Mouse (Mus musculus) myocyte (in vitro differentiated cells): ENCODE measurements at regions not wholly inside any gene's neighbourhood (a gene's known extent, or its start where the extent isn't known, plus 50 kb on each side); places are given as distances from the start of the nearest gene placed in this dataset.

Source experiments
- H3K27me3 ChIP-seq: one replicate; pipeline ENCODE4 v1.6.1; 2011; ENCODE audit not compliant: control insufficient read depth, insufficient read depth, insufficient read length
- H3K36me3 ChIP-seq: one replicate; pipeline ENCODE4 v1.6.1; 2011; ENCODE audit not compliant: control insufficient read depth, insufficient read depth
- H3K4me2 ChIP-seq: one replicate; pipeline ENCODE4 v1.6.1; 2011; ENCODE audit warnings: low read depth, control low read depth
- H3K4me3 ChIP-seq: one replicate; pipeline ENCODE4 v1.5.1; 2011; ENCODE audit warnings: mild to moderate bottlenecking, control low read depth, moderate library complexity
- H3K79me2 ChIP-seq: one replicate; pipeline ENCODE4 v1.6.1; 2011; ENCODE audit not compliant: control insufficient read depth, insufficient read depth
- H3ac ChIP-seq: one replicate; pipeline ENCODE4 v1.6.1; 2011; ENCODE audit not compliant: control insufficient read depth, insufficient read length
- CEBPB ChIP-seq: IDR thresholded peaks from 2 replicates; pipeline ENCODE4 v1.6.1; 2011; ENCODE audit warnings: mild to moderate bottlenecking, moderate library complexity; ENCODE audit not compliant: poor library complexity, insufficient read depth, severe bottlenecking
- E2F4 ChIP-seq: IDR thresholded peaks from one replicate; pipeline ENCODE4 v1.6.1; 2011; ENCODE audit warnings: mild to moderate bottlenecking, control low read depth, moderate library complexity; ENCODE audit not compliant: insufficient read depth
- MAX ChIP-seq: IDR thresholded peaks from one replicate; pipeline ENCODE4 v1.6.1; 2011; ENCODE audit warnings: low read depth, mild to moderate bottlenecking, control low read depth
- MYOD1 ChIP-seq, 3 experiments: IDR thresholded peaks; one replicate each; pipeline ENCODE4 v1.6.1; 2011; ENCODE audit warnings: control low read depth in 2 of 3, low read depth in 2 of 3, mild to moderate bottlenecking in 2 of 3, moderate library complexity in 1 of 3; ENCODE audit not compliant: insufficient read length in 2 of 3, control insufficient read depth in 1 of 3
- MYOG ChIP-seq, 3 experiments: IDR thresholded peaks; one replicate each; pipeline ENCODE4 v1.6.1; 2011; ENCODE audit warnings: control low read depth in 2 of 3, low read depth in 2 of 3, mild to moderate bottlenecking in 2 of 3; ENCODE audit not compliant: insufficient read length in 2 of 3, control insufficient read depth in 1 of 3, insufficient read depth in 1 of 3
- POLR2A ChIP-seq: IDR thresholded peaks from one replicate; pipeline ENCODE4 v1.6.1; 2011; ENCODE audit warnings: low read depth, mild to moderate bottlenecking, control low read depth, moderate library complexity; ENCODE audit not compliant: insufficient read length
- POLR2AphosphoS2 ChIP-seq: IDR thresholded peaks from one replicate; pipeline ENCODE4 v1.6.1; 2011; ENCODE audit warnings: low read depth, control low read depth; ENCODE audit not compliant: insufficient read length
- REST ChIP-seq: IDR thresholded peaks from one replicate; pipeline ENCODE4 v1.6.1; 2011; ENCODE audit warnings: mild to moderate bottlenecking, control low read depth, moderate library complexity; ENCODE audit not compliant: insufficient read depth, insufficient read length
- SRF ChIP-seq: IDR thresholded peaks from one replicate; pipeline ENCODE4 v1.6.1; 2011; ENCODE audit warnings: low read depth; ENCODE audit not compliant: control insufficient read depth, insufficient read length
- TCF12 ChIP-seq: IDR thresholded peaks from one replicate; pipeline ENCODE4 v1.6.1; 2011; ENCODE audit warnings: mild to moderate bottlenecking, control low read depth; ENCODE audit not compliant: poor library complexity, insufficient read depth, severe bottlenecking
- TCF3 ChIP-seq: IDR thresholded peaks from one replicate; pipeline ENCODE4 v1.6.1; 2011; ENCODE audit warnings: low read depth, control low read depth; ENCODE audit not compliant: insufficient read length
- USF1 ChIP-seq: IDR thresholded peaks from one replicate; pipeline ENCODE4 v1.6.1; 2011; ENCODE audit warnings: low read depth, mild to moderate bottlenecking, control low read depth, moderate library complexity

DNA sequence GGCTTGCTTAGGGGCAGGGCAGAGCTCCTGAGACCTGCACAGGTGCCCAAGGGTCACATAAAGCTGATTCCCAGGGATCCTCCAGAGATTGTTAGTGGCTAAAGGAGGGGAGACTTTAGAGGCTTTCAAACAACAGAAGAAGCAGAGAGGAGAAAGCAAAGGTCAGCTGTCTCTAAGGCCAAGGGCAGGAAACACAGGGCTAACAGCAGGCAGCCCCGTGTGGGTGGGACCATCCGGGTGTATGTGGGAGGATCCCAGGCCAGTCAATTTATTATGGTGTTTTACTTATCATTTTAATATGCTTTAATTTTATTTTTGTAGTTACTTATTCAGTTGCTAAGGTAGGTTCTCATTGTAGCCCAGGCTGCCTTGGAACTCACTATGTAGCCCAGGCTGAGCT is 317.1 kb downstream of the Matn1 start:
- H3K36me3 ChIP-seq = no peaks in the 10 kb centered on the region
- H3ac ChIP-seq = no peak overlapping the region
- H3K27me3 ChIP-seq = no peaks in the 10 kb centered on the region
- no peak overlapping the region for H3K4me3 ChIP-seq
- no peak overlapping the region for H3K4me2 ChIP-seq
- H3K79me2 ChIP-seq = no peaks in the 10 kb centered on the region
- no peak for TF ChIP-seq MYOG (IDR thresholded peaks at IDR 0.05; ENCODE audit: control insufficient read depth in 1 of 3, insufficient read depth in 1 of 3, insufficient read length in 2 of 3, low read depth in 2 of 3)
- no peak for TF ChIP-seq MAX
- TF ChIP-seq MYOD1 (IDR thresholded peaks at IDR 0.05; ENCODE audit: control insufficient read depth in 1 of 3, insufficient read length in 2 of 3, low read depth in 2 of 3) = no peak
- no peak for TF ChIP-seq TCF12
- no peak for TF ChIP-seq REST
- TF ChIP-seq POLR2A = no peak
- no peak for TF ChIP-seq POLR2AphosphoS2
- TF ChIP-seq SRF = no peak
- TF ChIP-seq E2F4 = no peak

DNA sequence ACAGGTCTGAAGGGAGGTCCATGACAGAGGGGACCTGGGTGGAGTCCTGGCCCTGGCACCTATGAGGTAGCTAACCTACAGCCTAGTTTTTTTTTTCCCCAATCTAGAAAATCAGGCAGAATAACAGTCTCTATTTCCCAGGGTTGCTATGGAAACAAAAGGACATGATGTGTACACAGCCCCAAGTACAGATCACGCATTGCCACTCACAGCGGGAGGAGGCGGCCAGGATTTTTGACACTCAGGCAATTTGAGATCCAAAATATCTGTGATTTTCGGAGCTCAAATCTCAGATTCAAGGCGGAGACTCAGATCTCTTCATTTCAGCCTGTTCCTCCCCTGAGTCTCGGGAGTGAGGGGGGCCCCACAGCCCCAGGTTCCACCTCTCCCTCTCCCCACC is 318.7 kb downstream of the Matn1 start:
- no peak overlapping the region for H3ac ChIP-seq
- TF ChIP-seq MYOG (IDR thresholded peaks at IDR 0.05; ENCODE audit: control insufficient read depth in 1 of 3, insufficient read depth in 1 of 3, insufficient read length in 2 of 3, low read depth in 2 of 3) = no peak
- TF ChIP-seq E2F4 = no peak
- TF ChIP-seq POLR2AphosphoS2 = no peak
- TF ChIP-seq REST = no peak
- TF ChIP-seq TCF12 = no peak
- no peak for TF ChIP-seq USF1
- no peak for TF ChIP-seq MAX
- no peak for TF ChIP-seq MYOD1 (IDR thresholded peaks at IDR 0.05; ENCODE audit: control insufficient read depth in 1 of 3, insufficient read length in 2 of 3, low read depth in 2 of 3)
- TF ChIP-seq POLR2A = no peak
- no peak for TF ChIP-seq SRF
- no peak for TF ChIP-seq TCF3
- no peak for TF ChIP-seq CEBPB
- H3K4me2 ChIP-seq = no peak overlapping the region
- no peaks in the 10 kb centered on the region for H3K79me2 ChIP-seq
- no peaks in the 10 kb centered on the region for H3K36me3 ChIP-seq
- H3K4me3 ChIP-seq = no peak overlapping the region
- H3K27me3 ChIP-seq = no peaks in the 10 kb centered on the region

DNA sequence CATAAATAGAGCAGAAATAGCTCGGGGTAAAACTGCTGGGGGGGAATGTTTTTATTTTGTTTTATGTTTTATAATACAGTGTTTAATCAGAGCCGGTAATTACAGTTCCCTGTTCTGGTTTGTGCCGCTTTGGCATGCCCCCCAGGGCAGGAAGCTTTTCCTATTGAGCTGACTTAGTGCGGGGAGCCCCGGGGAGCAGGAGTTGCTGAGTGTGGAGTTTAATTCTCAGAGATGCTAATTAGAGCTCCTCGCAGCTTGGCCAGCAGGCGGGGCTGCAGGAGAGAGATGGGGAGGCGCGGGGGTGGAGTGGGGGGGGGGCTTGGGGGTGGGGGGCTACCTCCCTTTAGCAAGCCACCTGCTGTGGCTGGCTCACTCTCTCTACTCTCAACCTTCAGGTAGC is 322.6 kb downstream of the Matn1 start:
- H3K4me3 ChIP-seq = no peak overlapping the region
- H3K4me2 ChIP-seq = no peak overlapping the region
- H3K36me3 ChIP-seq = no peaks in the 10 kb centered on the region
- no peak overlapping the region for H3ac ChIP-seq
- H3K27me3 ChIP-seq = no peaks in the 10 kb centered on the region
- no peaks in the 10 kb centered on the region for H3K79me2 ChIP-seq
- TF ChIP-seq MYOD1 (IDR thresholded peaks at IDR 0.05; ENCODE audit: control insufficient read depth in 1 of 3, insufficient read length in 2 of 3, low read depth in 2 of 3) (no peak), POLR2AphosphoS2 (no peak), CEBPB (no peak), REST (no peak), POLR2A (no peak), MYOG (IDR thresholded peaks at IDR 0.05; ENCODE audit: control insufficient read depth in 1 of 3, insufficient read depth in 1 of 3, insufficient read length in 2 of 3, low read depth in 2 of 3) (no peak), E2F4 (no peak), TCF12 (no peak), USF1 (no peak), TCF3 (no peak), MAX (no peak), SRF (no peak)

DNA sequence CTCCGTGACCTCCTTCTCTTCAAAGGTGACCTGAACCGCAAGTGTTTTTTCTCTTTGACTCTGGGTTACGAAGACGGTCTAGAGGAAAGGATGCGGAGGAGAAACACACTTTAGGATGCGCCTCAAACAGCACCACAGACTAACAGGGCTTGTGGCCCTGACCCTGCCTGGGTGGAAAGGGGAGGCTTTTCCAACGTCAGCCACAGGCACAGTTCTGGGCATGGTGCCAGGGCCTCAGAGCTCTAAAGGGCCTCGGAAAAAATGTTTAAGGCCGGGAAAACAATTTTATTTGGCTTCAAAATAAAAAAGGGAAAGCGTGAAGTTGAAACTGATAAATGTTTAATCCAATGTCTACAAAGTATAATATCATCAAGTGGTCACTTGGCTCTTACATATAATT is 323.6 kb downstream of the Matn1 start:
- H3ac ChIP-seq = no peak overlapping the region
- no peak overlapping the region for H3K4me2 ChIP-seq
- no peak for TF ChIP-seq REST
- no peak for TF ChIP-seq USF1
- no peaks in the 10 kb centered on the region for H3K27me3 ChIP-seq
- no peak overlapping the region for H3K4me3 ChIP-seq
- H3K36me3 ChIP-seq = no peaks in the 10 kb centered on the region
- H3K79me2 ChIP-seq = no peaks in the 10 kb centered on the region

DNA sequence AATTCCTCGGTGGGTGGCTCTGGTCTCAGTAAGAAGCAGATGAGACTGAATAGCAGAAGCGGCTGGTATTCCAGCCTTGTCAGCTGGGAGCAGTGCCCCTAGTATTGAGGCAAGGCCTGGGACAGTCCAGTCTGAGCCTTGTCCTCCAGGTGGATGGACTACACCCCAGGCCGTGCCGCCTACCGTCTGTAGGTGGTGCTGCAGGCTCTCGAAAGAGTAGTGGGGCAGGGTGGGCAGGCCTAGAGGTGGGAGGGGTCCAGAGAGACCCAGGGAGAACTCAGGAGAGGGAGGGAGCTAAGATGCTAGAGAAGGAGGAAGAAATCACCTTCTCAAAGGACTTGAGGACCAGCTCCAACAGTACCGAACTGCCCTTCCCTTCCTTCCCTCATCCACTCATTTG is 326.0 kb downstream of the Matn1 start:
- no peaks in the 10 kb centered on the region for H3K36me3 ChIP-seq
- TF ChIP-seq TCF12 (no peak), REST (no peak), POLR2A (no peak), E2F4 (no peak), POLR2AphosphoS2 (no peak)
- H3K4me2 ChIP-seq = no peak overlapping the region
- H3K27me3 ChIP-seq = no peaks in the 10 kb centered on the region
- H3ac ChIP-seq = no peak overlapping the region
- no peaks in the 10 kb centered on the region for H3K79me2 ChIP-seq
- H3K4me3 ChIP-seq = no peak overlapping the region
